Mouse (Mus musculus): Measurements from ENCODE around the gene Kcnc1.

- no peak for TF ChIP-seq CTCF (IDR thresholded peaks at IDR 0.05; ENCODE audit: low read depth)
- TF ChIP-seq EP300 (optimal IDR thresholded peaks at IDR 0.05): no peak
Observed at GRCm38 (mm10) chr7:46438537-46439141, 42.3 kb downstream of the Kcnc1 start.
